Mouse (Mus musculus) erythroid progenitor cell, adult 5-6 weeks (primary cell): ENCODE data around the gene Fhit. TPM values are rescaled to one million over a fixed set of nuclear protein-coding genes. Genes with fewer than 3 reads are reported as not detected.

Source experiments
- ATAC-seq: replicated peaks from 2 replicates; pipeline ENCODE4 v1.8.0; 2016; ENCODE audit warnings: moderate number of reproducible peaks, mild to moderate bottlenecking, moderate TSS enrichment, inconsistent platforms; ENCODE audit not compliant: poor library complexity, low FRiP score, severe bottlenecking
- total RNA-seq, 2 experiments: library from RNA; stranded (forward) in 1 of 2; stranded (reverse) in 1 of 2; fragments of 150-400 nt in 1 of 2; fragments of 186-747, 209-891 nt in 1 of 2; gene quantifications; 2 replicates each; pipeline versions ENCODE4 v1.2.3 to v1.2.4; 2015 to 2017; ENCODE audit warnings: low replicate concordance in 2 of 2

Gene Fhit
- total RNA-seq, 2 experiments from 2014 or later = not detected

GRCm38 (mm10) chr14:9583227-9584155, 1578.3 kb downstream of the Fhit start:
- no peak for ATAC-seq

GRCm38 (mm10) chr14:9556333-9556732, 1605.5 kb downstream of the Fhit start:
- ATAC-seq = no peak

GRCm38 (mm10) chr14:9555807-9556206, 1606.0 kb downstream of the Fhit start:
- no peak for ATAC-seq

- ATAC-seq = no peak
These were observed 1609.7 kb downstream of the Fhit start for GRCm38 (mm10) chr14:9552149-9552548.

- ATAC-seq = no peak
These were observed 1613.9 kb downstream of the Fhit start for GRCm38 (mm10) chr14:9547952-9548351.

GRCm38 (mm10) chr14:9544364-9544763, 1617.5 kb downstream of the Fhit start:
- no peak for ATAC-seq

- no peak for ATAC-seq
These were observed 1626.3 kb downstream of the Fhit start for GRCm38 (mm10) chr14:9535491-9535890.

GRCm38 (mm10) chr14:9529247-9529646, 1632.6 kb downstream of the Fhit start:
- no peak for ATAC-seq

GRCm38 (mm10) chr14:9526136-9526535, 1635.7 kb downstream of the Fhit start:
- no peak for ATAC-seq

GRCm38 (mm10) chr14:9517651-9518050, 1644.2 kb downstream of the Fhit start:
- no peak for ATAC-seq

GRCm38 (mm10) chr14:9509678-9510077, 1652.2 kb downstream of the Fhit start:
- ATAC-seq = no peak

Other genes with a start within 250 kb of the Fhit start
- not detected in 2 replicates for gene Gm3839, start 194.7 kb upstream of the Fhit start, total RNA-seq (2015; ENCODE audit: low replicate concordance)
- not detected in 2 replicates for gene Gm3839, start 194.7 kb upstream of the Fhit start, total RNA-seq (2017; ENCODE audit: low replicate concordance)